Mouse (Mus musculus): Measurements from ENCODE around the gene Gm9970.
"Not testable (repeated sequence)": the region's sequence is repeated elsewhere in the genome, so short reads cannot be mapped to it uniquely, and the experiment has no call there.

The Gm9970 gene

DNA sequence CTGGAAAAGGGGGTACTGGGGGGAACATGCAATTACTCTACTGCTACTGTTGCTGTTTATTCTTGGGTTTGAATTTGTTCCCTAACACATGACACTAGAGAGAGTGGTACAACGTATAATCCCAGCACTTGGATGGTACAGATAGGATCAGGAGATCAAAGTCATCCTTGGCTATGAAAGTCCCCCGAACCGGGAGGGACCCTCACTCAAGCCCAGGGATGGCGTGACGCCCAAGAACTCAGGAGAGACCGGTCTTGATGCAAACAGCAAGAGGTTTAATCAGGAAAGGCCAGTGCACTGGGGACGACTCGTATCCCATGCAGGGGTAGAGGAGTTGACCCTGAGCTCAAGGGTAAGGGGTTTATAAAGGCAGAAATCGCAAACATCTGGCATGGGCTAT, 18.3 kb downstream of the Gm9970 start:
- no peak for DNase-seq (ENCODE audit: low spot score)

DNA sequence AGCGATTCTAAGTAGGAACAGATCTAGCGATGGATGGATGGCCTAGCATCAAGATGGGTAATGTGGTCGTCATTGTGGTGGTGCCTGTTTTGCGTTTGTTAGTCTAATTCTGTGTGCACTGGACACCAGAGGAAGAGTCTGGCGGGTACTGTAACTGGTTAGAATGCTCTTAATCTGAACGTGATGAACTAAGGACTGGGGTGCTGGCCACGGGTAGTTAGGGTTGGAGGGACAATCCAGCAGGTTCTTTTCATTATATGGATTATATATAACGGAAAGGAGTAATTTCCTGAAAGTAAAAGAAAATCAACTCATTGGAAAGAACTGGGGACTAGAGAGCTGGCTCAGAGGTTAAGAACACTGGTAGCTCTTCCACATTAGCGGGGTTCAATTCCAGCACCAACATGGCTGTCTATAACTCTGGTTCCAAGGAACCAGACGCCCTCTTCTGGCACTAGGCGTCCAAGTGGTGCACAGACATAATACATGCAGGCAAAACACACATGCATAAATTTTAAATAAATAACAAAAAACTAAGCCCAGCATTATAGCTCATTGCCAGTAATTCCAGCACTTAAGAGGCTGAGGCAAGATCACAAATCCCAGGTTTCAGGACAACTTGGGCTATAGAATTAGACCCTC, 19.6 kb downstream of the Gm9970 start:
- DNase-seq (ENCODE audit: low spot score) = peak; percentile 86

DNA sequence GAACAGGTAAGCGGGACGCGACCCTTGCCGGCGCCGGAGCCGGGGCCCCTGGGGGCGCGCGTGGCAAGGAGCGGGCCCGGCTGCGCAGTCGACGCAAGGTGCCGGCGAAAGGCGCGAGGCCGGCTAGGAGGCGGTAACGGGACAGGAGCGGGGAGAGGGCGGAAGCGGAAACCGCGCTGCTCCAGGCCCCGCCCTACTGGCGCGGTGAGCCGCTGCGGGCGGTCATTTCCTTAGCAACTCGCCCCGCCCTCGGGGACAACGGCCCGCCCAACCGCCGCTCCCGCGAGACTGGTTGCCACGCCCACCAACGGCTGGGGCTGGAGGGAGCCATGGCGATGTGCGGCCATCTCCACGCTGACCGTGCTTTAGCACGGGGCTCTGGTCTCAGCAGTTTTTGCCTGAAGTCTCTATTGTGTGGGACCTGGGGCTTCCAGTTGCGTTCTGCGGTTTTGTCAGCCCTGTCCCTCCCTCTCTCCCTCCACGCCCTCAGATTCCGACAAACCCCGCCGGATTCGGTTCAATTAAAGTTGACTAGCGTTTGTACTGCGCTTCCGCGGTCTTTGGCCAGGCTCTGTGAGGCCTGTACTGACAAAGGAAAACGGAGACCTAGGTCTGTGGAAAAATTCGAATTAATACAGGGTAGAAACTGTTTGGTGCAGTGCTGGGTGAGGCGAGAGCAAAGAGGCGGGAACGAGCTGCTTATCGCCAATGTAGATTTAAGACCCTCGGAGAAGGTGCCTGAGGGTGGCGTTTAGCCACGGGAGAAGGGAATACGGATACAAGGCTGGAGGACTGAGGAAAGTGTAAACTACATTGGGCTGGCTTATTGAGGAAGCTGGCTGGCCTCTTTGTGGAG, 20.4 kb downstream of the Gm9970 start, which contains the start of gene Ppm1g:
Ppm1g (minus strand) TSS at position 240 of the 856 bp plus-strand sequence.
- DNase-seq (ENCODE audit: low spot score) = peak; percentile 98

DNA sequence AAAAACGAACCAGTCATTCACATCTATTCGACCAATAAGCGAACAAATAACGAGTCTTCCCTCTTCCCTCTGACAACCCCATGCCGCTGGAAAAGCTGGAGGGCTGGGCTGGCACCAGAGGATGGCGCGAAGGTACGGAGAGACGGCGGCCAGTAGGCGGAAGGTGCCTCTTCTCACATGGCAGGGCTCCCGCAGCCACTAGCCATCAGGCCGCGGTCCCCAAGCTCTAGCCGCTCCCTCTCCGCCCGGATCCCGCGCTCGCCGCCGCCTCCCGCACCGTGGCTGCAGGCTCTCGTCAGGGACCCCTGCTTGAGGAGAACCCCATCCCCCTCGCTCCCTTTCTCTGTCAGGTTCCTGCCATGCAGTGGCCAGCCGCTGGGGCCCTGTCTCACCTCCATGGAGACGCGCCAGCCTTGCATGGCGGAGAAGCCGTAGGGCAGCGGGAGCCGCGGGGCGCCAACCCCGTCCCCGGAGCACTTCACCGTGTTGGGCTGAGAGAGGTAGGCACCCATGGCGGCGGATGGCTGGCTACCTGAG, 21.1 kb downstream of the Gm9970 start:
- peak; percentile 64 for DNase-seq (ENCODE audit: low spot score)

DNA sequence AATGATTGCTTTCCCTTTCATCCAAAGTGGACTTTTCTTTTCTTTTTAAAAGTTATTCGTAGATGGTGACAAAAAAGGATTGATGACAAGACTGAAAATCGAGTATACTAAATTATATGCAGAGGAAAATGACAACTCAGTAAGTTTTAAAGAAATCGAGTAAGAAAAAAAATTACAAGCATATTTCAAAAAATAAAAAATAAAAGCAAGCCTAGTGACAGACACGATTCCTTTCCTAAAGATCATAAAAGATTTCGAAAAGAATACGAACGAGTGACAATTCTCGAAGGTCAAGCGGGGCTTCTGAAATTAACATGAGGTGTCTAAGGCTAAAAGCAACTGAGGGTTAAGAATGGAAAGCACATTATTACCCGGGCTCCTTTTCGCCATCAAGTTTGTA, 21.6 kb downstream of the Gm9970 start:
- DNase-seq (ENCODE audit: low spot score) = no peak

DNA sequence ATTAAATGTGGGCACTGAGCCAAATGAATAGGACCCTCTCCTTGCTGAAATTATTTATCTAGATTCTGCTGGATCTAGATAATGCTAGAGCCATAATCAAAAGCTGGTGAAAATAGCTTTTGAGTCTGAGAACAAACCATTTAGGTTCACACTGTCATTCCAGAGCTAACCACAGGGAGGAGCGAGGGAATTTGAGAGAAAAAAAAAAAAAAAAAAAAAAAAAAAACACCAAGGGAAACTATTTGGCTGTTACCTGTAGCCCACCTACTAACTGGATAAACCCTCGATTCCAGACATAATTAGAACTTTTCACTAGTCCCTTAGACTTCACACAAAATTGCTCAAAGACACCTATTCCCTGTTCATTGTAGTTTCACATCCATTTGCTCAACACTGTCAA, 22.0 kb downstream of the Gm9970 start:
- DNase-seq (ENCODE audit: low spot score) = peak; percentile 61

DNA sequence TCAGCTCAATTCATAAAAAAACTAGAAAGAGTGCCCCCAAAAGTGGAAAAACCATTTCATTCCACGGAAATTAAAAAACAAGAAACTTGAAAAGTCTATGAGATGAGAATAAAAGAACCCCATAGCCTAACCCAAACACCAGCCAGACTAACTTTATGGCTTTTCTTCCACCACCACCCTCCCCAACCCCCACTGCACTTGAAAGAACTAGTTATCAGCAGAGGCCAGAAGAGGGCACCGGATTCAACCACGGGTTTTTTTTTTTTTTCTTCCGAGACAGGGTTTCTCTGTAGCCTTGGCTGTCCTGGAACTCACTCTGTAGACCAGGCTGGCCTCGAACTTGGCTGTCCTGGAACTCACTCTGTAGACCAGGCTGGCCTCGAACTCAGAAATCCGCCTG, 22.7 kb downstream of the Gm9970 start:
- no peak for DNase-seq (ENCODE audit: low spot score)

DNA sequence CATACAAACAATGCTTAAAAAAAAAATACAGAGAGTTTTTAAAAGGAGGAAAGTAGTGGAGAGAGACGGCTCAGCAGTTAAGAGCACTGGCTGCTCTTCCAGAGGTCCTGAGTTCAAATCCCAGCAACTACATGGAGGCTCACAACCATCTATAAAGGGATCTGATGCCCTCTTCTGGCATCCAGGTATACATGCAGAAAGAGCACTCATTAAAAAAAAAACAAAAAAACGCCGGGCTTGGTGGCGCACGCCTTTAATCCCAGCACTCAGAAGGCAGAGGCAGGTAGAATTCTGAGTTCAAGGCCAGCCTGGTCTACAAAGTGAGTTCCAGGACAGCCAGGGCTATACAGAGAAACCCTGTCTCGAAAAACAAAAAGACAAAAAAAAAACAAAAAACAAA, 24.5 kb downstream of the Gm9970 start:
- not testable (repeated sequence) for DNase-seq (ENCODE audit: low spot score)

DNA sequence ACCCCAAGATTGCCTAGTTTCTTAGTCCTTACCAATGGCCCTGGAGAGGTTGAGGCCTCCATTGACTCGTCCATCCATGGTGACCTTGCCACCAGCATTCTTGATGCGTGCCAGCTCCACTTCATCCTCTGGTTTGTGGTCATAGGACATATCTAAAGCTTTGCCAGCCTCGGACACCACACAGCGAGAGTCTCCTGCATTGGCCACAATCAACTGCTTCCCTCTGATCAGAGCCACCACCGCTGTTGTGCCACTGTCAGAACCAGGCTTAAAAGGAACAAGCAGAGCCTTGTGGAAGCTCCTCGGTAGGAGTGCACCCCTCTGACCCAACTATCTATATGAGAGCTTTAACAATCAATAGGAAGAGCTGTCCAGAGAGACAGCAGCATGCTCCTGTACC, 36.6 kb downstream of the Gm9970 start:
- no peak for DNase-seq (ENCODE audit: low spot score)

DNA sequence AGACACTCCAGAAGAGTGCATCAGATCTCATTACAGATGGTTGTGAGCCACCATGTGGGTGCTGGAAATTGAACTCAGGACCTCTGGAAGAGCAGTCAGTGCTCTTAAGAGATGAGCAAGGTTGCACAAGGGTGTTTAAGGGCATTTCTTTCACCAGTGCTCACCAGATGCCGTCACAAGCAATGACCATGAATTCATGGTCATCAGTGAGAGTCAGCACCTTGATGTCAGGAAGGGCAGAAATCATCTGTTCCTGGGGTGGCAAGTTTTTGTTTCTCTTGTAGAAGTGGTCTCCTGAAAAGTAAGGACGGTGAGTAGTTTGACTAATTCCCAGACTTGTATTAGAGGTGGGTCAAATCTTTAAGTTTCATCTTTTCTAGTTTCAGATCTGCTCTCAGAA, 37.2 kb downstream of the Gm9970 start:
- DNase-seq (ENCODE audit: low spot score) = no peak

DNA sequence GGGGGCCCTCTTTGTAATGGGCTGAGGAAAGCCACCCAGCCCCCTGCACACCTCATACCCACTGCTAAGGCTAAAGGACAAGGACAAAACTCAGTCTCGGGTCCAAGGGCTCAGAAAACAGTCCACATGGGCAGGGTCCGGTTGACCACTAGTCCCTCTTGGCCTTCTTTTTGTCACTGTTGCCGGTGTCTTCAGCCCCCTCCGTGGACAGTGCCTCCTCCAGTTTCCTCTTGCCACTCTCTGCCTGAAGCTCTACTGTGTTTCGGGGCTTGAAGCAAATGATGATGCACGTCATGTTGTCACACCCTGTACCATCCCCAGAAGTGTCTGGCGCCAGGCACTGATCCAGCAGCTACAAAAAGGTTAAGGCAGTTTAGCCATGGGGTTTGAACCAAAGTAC, 38.1 kb downstream of the Gm9970 start:
- DNase-seq (ENCODE audit: low spot score) = no peak

DNA sequence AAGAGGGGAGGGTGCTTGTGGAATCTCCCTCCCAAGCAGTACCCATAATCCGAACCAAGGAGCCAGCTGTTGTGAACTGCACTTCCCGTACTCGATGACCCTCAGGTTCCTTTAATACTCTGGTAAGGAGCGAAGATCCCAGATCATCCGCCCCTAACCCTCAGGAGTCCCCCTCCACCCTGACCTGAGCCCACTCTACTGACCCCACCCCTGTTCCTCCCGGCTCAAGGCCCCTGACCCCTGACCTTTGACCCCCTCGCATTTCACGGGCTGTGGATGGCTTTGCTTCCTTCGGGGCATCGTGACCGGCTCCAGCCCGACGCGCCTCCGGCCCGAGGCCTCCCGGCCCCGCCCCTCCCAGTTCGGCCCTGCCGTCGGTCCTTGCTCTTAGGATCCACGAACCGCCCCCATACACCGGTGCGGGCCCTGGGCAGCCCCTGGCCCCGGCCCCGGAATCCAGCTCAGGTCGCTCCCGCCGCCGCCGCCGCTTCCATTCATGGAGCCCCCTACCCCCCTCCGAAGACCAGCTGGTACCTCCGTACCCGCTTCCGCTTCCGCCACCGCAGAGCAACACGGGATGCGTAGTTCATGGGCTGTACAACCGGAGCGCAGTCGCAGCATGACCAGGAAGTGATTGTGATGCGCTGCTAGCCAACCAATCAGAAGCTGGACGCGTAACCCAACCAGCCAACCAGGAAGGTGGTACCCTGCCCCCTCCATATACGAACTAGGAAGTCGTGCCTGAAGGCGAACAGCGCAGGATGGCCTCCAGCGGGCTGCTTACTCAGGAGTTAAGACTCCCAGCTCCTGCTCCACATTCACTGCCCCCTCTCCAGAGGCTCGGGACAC, 39.1 kb downstream of the Gm9970 start, which contains the start of gene Zfp513:
Zfp513 (minus strand) TSS at position 562 of the 849 bp plus-strand sequence.
- peak; percentile 99 for DNase-seq (ENCODE audit: low spot score)

DNA sequence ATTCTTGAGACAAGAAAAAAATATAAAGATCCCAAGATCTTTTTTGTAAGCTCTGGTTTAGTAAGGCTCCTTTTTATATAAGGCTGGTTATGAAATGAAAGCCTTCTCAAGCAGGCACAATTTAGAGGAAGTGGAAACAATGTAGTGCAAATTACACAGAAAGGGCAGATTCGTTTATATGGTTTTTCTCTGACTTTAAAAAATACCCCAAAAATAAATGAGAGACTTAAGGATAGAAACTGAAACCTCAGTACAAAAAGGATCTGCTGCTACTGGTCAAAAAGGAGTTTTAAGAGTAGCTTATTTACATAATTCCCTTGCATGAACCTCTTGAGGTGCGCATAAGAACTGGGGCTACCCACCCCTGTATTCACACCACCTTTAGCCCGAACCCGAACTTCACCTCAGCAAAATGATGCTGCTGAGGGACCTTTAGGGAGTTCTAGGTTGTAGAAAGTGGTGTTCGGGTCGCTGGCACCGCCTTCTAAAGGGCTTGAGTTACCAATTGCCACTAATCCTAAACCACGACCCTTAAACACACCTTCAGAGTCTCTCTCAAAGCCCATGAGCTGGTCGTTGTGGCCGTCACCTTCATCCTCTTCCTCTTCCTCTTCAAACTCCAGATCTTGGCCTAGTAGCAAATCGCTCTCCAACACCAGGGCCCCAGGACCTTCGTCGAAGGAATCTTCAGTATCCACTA, 39.8 kb downstream of the Gm9970 start:
- DNase-seq (ENCODE audit: low spot score) = no peak

DNA sequence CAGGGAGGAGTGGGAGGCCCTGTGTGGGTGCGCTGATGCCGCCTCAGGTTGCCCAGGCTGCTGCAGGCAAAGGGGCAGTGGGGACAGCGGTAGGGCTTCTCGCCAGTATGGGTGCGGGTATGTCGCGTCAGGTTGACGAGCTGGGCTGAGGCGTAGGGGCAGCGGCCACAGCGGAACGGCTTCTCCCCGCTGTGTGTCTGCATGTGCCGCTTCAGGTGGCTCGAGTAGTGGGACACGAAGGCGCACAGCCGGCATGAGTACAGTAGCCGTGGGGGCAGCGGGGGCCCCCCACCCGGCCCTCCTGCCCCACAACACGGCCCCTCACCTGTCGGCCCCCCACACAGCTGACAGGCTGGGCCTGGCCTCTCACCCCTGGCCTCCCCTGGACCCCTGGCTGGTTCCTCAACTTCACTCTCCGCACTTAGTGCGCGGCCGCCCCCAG, 40.7 kb downstream of the Gm9970 start:
- no peak for DNase-seq (ENCODE audit: low spot score)

DNA sequence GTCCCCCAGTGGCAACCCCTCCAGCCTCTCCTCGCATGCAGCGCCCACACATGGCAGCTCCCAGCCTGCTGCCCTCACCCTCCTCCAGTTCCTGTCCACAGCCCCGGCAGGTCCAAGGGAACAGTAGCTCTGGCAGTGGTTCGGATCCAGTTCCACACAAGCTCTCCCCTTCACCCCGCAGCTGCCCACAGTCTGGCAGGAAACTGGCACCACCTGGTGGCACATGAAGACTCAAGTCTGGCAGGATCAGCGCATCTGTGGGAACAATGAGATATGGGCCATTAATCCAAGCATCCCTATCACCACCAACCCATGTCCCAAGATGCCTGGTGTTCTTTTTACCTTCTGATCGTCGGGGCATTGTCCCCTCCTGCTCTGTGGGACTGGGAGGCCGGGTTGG, 41.1 kb downstream of the Gm9970 start:
- DNase-seq (ENCODE audit: low spot score) = no peak

DNA sequence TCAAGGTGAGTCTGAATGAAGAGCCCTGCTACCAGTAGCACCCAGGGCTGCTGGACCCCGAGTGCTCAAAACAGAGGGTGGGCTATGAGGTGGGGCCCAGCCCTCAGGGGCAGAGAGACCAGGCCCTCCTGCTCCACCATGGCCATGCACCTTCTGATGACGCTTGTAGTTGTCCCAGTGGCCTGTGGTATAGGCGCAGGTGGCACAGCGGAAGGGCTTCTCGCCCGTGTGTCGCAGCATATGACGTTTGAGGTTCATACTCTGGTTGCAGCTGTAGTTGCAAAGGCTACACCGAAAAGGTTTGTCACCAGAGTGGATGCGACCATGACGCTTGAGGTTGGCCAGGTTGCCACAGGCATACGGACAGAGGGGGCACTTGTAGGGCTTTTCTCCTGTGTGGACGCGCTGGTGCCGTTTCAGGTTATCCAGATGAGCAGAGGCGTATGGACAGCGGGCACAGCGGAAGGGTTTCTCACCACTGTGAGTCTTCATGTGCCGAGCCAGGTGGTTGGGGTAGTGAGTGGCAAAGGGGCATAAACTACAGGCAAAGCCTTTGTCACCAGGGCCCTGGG, 41.6 kb downstream of the Gm9970 start:
- DNase-seq (ENCODE audit: low spot score) = no peak

DNA sequence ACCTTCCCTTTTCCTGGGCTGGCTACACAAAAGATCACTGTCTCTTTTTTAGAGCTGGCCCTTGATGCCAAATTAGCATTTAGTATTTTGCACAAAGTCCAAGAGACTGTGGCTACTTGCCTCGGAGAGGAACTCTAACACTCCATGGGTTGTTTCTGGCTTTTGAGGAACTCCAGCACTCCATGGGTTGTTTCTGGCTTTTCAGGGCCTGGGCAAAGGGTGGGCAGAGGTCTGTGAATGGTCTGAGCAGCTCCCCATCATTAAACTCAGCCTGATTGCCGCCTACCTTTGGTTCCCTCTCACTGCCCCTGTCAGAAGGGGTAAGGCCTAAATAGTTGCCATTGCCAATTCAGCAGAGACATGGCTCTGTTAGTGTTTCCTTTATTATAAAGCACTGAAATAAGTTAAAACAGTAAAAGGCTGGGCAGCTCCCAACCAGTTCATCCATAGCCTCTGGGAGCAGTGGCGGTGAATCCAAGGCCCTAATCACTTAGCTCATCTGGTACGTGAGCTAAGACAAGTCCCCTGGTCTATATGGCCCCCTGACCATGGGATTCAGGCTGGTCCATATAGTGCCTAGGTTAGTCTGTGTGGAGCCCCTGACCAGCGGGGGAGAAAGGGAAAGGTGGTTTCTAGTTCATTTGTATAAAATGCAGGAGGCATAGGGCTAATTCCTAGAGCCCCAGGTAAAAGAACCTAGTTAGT, 42.3 kb downstream of the Gm9970 start:
- no peak for DNase-seq (ENCODE audit: low spot score)

DNA sequence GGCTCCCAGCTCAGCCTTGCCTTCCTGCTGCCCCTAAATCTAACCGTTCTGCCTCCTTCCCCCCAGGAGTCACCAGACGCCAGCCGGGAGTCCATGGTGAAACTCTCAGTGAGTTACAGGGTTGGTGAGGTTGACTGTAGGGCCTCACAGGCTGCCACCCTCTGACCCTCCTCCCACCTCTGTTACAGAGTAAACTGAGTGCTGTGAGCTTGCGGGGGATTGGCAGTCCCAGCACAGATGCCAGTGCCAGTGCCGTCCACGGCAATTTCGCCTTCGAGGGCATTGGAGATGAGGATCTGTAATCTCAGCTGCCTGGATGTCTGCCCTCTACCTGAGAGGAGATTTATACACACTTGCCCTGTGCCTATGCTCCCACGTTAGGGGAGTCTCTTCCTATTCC, 42.9 kb downstream of the Gm9970 start:
- no peak for DNase-seq (ENCODE audit: low spot score)

DNA sequence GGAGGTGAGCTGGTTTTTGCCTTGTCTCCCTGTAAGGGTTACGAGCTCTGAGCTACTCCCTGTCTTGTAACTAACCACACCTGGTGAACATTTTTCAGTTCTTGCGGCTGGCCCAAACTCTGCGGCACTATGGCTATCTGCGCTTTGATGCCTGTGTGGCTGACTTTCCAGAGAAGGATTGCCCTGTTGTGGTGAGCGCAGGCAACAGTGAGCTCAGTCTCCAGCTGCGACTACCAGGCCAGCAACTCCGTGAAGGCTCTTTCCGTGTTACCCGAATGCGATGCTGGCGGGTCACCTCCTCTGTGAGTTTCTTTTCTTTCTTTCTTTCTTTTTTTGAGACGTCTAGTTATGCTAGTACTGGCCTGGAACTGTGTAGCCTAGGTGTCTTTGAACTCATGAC, 44.0 kb downstream of the Gm9970 start:
- no peak for DNase-seq (ENCODE audit: low spot score)

DNA sequence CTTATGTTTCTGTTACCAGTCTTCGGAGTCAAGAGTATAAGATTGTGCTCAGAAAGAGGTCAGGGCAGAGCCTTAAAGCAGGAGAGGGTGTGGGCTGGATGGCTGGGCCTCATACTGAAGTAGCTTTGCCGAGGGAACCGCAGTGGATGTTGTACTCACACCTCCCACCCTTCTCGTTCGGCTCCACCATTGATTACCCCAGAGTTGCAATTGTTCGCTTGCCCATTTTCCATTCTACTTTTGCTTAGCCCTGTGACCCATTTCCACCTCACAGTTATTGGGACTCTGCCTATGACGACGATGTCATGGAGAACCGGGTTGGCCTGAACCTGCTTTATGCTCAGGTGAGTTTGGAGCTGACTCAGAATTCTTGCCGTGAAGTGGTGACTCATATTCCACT, 44.8 kb downstream of the Gm9970 start:
- DNase-seq (ENCODE audit: low spot score) = no peak

DNA sequence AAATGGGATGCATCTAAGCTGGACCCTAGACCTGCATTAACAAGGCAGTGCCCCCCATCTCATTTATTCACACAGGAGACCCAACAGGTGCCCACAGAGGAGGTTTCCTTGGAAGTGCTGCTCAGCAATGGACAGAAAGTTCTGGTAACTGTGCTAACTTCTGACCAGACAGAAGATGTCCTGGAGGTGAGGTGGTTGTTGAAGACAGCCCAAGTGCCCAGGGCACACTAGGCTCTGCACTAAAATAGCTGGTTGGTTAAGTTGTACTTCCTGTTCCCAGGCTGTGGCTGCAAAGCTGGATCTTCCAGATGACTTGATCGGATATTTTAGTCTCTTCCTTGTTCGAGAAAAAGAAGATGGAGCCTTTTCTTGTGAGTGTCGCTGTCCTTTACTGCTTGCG, 45.4 kb downstream of the Gm9970 start:
- DNase-seq (ENCODE audit: low spot score) = no peak
